Mouse (Mus musculus) G1E (cell line): Measurements from ENCODE around the gene Galnt18. TPM values are rescaled to one million over a fixed set of nuclear protein-coding genes. Genes with fewer than 3 reads are reported as not detected.

Experiments
- ATAC-seq: 2 replicates; pipeline ENCODE4 v1.8.0; 2016; ENCODE audit warnings: mild to moderate bottlenecking; ENCODE audit not compliant: insufficient number of reproducible peaks, poor library complexity, low FRiP score, severe bottlenecking; ENCODE audit errors: extremely low read depth
- DNase-seq: peaks from one replicate; pipeline ENCODE4 v3.0.0; 2012; ENCODE audit warnings: low spot score
- H3K27me3 ChIP-seq: 2 replicates; pipeline ENCODE4 v1.6.1; 2012; ENCODE audit warnings: mild to moderate bottlenecking, low read length, inconsistent platforms; ENCODE audit not compliant: insufficient read depth
- H3K36me3 ChIP-seq: replicated peaks from 2 replicates; pipeline ENCODE3; 2012; ENCODE audit warnings: mild to moderate bottlenecking, inconsistent platforms
- H3K4me1 ChIP-seq: 2 replicates; pipeline ENCODE4 v1.6.1; 2012; ENCODE audit warnings: low read depth, low read length, inconsistent platforms, mixed read lengths; ENCODE audit not compliant: insufficient read depth
- H3K4me3 ChIP-seq: 2 replicates; pipeline ENCODE4 v1.5.1; 2012; ENCODE audit warnings: low read depth, mild to moderate bottlenecking, inconsistent platforms, low read length, moderate library complexity, mixed read lengths
- H3K9me3 ChIP-seq: replicated peaks from 2 replicates; pipeline ENCODE4 v1.6.1; 2012; ENCODE audit warnings: inconsistent platforms
- CTCF ChIP-seq: IDR thresholded peaks from 2 replicates; pipeline ENCODE4 v1.5.1; 2012; ENCODE audit warnings: low read depth, low read length, inconsistent platforms, mixed read lengths
- GATA1 ChIP-seq: IDR thresholded peaks from 2 replicates; pipeline ENCODE4 v1.6.1; 2012; ENCODE audit warnings: borderline replicate concordance, low read length, inconsistent platforms, mixed read lengths
- GATA2 ChIP-seq: IDR thresholded peaks from 2 replicates; pipeline ENCODE4 v1.6.1; 2012; ENCODE audit warnings: low read depth, low read length, inconsistent platforms, borderline replicate concordance
- POLR2AphosphoS5 ChIP-seq: IDR thresholded peaks from 2 replicates; pipeline ENCODE4 v1.6.1; 2012; ENCODE audit warnings: low read depth, low read length, inconsistent platforms; ENCODE audit not compliant: insufficient replicate concordance
- TAL1 ChIP-seq: conservative IDR thresholded peaks from 2 replicates; pipeline ENCODE4 v1.6.1; 2012; ENCODE audit warnings: low read depth, low read length, inconsistent platforms, mixed read lengths
- polyA plus RNA-seq: library from polyadenylated mRNA; stranded (reverse); fragments of >175 nt; gene quantifications from 2 replicates; pipeline ENCODE4 v1.2.3, GENCODE M21; 2012
- total RNA-seq, 2 experiments: library from RNA; stranded (forward) in 1 of 2; stranded (reverse) in 1 of 2; fragments of 200-1000 nt in 1 of 2; fragments of >200 nt in 1 of 2; fragmentation: Nextera tagmentation in 1 of 2; gene quantifications; 2 replicates each; pipeline ENCODE4 v1.2.3; 2014 to 2017

Galnt18 gene
- total and polyA plus RNA-seq, 3 experiments = not detected

GRCm38 (mm10) chr7:111710311-111710710 is 69.5 kb downstream of the Galnt18 start:
- no peak for TF ChIP-seq GATA2
- no peak for TF ChIP-seq CTCF
- no peak for TF ChIP-seq GATA1
- no peak for TF ChIP-seq POLR2AphosphoS5
- DNase-seq (no peak), ATAC-seq (no peak)
- H3K4me1 ChIP-seq = no peaks in the 10 kb centered on the region
- H3K9me3 ChIP-seq = peaks cover 22% of the 10 kb centered on the region
- H3K4me3 ChIP-seq = no peak overlapping the region
- H3K27me3 ChIP-seq = no peaks in the 10 kb centered on the region
- no peaks in the 10 kb centered on the region for H3K36me3 ChIP-seq

- TF ChIP-seq TAL1 = no peak
- no peak for TF ChIP-seq CTCF
- TF ChIP-seq POLR2AphosphoS5 = no peak
- TF ChIP-seq GATA1 = no peak
- no peak for TF ChIP-seq GATA2
- H3K36me3 ChIP-seq = no peaks in the 10 kb centered on the region
- no peaks in the 10 kb centered on the region for H3K4me1 ChIP-seq
- H3K9me3 ChIP-seq = peaks cover 30% of the 10 kb centered on the region
- DNase-seq = no peak
- no peak overlapping the region for H3K4me3 ChIP-seq
- no peaks in the 10 kb centered on the region for H3K27me3 ChIP-seq
- ATAC-seq = no peak
Measured at GRCm38 (mm10) chr7:111708563-111708962, 71.2 kb downstream of the Galnt18 start.

GRCm38 (mm10) chr7:111702961-111703360 is 76.8 kb downstream of the Galnt18 start:
- H3K9me3 ChIP-seq = peaks cover 22% of the 10 kb centered on the region
- H3K4me3 ChIP-seq = no peak overlapping the region
- DNase-seq (no peak), ATAC-seq (no peak)
- H3K36me3 ChIP-seq = no peaks in the 10 kb centered on the region
- TF ChIP-seq POLR2AphosphoS5 = no peak
- no peak for TF ChIP-seq GATA2
- TF ChIP-seq CTCF = no peak
- TF ChIP-seq TAL1 = no peak
- no peak for TF ChIP-seq GATA1
- H3K4me1 ChIP-seq = no peaks in the 10 kb centered on the region
- H3K27me3 ChIP-seq = no peaks in the 10 kb centered on the region

GRCm38 (mm10) chr7:111701788-111702187 is 78.0 kb downstream of the Galnt18 start:
- no peak for TF ChIP-seq GATA2
- no peak for TF ChIP-seq POLR2AphosphoS5
- no peak for TF ChIP-seq GATA1
- no peak for TF ChIP-seq CTCF
- no peak for TF ChIP-seq TAL1
- DNase-seq (no peak), ATAC-seq (no peak)
- H3K4me3 ChIP-seq = no peak overlapping the region
- no peaks in the 10 kb centered on the region for H3K4me1 ChIP-seq
- H3K9me3 ChIP-seq = peaks cover 22% of the 10 kb centered on the region
- no peaks in the 10 kb centered on the region for H3K36me3 ChIP-seq
- no peaks in the 10 kb centered on the region for H3K27me3 ChIP-seq

- H3K27me3 ChIP-seq = no peaks in the 10 kb centered on the region
- no peak for TF ChIP-seq GATA2
- TF ChIP-seq POLR2AphosphoS5 = no peak
- TF ChIP-seq GATA1 = no peak
- TF ChIP-seq CTCF = no peak
- no peak overlapping the region for H3K4me3 ChIP-seq
- peaks cover 13% of the 10 kb centered on the region for H3K9me3 ChIP-seq
- H3K4me1 ChIP-seq = no peaks in the 10 kb centered on the region
- no peaks in the 10 kb centered on the region for H3K36me3 ChIP-seq
- ATAC-seq (no peak), DNase-seq (no peak)
Measured at GRCm38 (mm10) chr7:111699446-111699845, 80.3 kb downstream of the Galnt18 start.

- no peaks in the 10 kb centered on the region for H3K36me3 ChIP-seq
- ATAC-seq (no peak), DNase-seq (no peak)
- TF ChIP-seq POLR2AphosphoS5 = no peak
- TF ChIP-seq TAL1 = no peak
- no peak for TF ChIP-seq CTCF
- no peak for TF ChIP-seq GATA1
- no peak for TF ChIP-seq GATA2
- no peaks in the 10 kb centered on the region for H3K4me1 ChIP-seq
- no peaks in the 10 kb centered on the region for H3K27me3 ChIP-seq
- no peak overlapping the region for H3K4me3 ChIP-seq
- H3K9me3 ChIP-seq = peaks cover 13% of the 10 kb centered on the region
Measured at GRCm38 (mm10) chr7:111696226-111696625, 83.6 kb downstream of the Galnt18 start.

GRCm38 (mm10) chr7:111694312-111694711 is 85.5 kb downstream of the Galnt18 start:
- H3K9me3 ChIP-seq = peaks cover 9% of the 10 kb centered on the region
- ATAC-seq = no peak
- no peaks in the 10 kb centered on the region for H3K27me3 ChIP-seq
- no peaks in the 10 kb centered on the region for H3K36me3 ChIP-seq
- no peak for DNase-seq
- H3K4me1 ChIP-seq = no peaks in the 10 kb centered on the region
- TF ChIP-seq GATA1 = no peak
- TF ChIP-seq GATA2 = no peak
- no peak for TF ChIP-seq CTCF
- no peak for TF ChIP-seq POLR2AphosphoS5
- no peak for TF ChIP-seq TAL1
- no peak overlapping the region for H3K4me3 ChIP-seq
